Mouse (Mus musculus) kidney, adult 18-20 months (tissue): ENCODE data around the gene 1700009N14Rik.

Experiments used
- DNase-seq: peaks from one replicate; pipeline ENCODE4 v3.0.0; 2021

The 1700009N14Rik gene

DNA sequence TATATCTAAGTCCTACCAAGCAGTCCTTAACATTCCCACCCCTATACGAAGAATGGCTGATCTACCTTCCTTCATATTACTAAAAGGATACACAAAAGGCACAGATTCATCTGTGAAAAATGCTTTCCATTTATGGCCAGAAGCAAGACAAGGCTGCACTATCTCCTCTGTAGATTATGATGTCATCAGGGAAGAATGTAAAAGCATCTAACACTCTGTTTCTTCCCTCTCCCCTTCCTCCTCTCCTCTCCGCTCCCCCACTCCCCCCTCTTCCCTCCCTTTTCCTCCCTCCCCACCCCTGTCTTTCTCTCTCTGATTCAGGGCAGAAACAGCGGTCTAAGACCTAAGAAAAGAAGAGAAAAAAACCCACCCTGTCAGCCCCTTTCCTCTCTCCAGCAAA is at the start of gene 1700009N14Rik:
TSS of gene 1700009N14Rik (plus strand) at position 227 of the 400 bp plus-strand sequence.
- no peak for DNase-seq

DNA sequence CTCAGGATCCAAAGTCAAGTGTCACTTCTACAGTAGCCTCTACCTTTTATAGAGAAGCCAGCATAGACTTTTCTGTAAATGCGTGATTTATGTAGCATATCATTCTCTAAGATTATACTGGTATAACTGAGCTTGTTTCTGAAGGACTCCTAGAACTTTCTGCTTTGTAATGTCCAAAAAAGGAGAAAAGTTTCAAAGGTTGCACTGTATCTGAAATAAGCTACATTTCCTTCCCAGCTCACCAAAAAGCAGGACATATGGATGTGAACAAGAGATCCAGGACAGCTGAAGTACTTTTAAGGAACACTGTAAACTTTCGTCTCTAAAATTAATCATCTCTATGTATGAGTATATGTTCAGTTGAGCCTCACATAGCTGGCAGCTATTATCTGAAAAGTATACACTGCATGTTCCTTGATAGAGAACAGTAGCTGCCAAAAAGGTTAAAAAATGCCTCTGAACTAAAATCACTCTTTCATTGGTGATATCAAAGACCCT is 12.2 kb upstream of the 1700009N14Rik start:
- no peak for DNase-seq

DNA sequence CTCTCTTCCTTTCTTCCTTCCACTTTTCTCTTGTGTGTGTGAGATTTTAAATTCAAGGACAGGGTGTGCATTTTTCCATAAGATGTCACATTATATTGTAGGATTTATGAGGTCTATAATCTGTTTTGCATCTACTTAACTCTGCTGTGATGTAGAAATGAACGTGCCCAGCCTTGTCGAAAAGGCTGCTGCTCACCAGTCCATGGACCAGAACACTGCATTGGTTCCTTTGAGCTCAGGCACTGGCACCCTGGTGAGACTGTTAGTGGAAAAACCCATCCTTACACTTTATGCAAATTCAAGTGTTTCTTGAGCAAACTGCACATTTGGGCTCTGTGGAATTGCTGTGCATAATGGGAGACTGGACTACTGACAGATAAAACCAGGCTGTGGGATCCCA is 24.2 kb downstream of the 1700009N14Rik start:
- DNase-seq: no peak

DNA sequence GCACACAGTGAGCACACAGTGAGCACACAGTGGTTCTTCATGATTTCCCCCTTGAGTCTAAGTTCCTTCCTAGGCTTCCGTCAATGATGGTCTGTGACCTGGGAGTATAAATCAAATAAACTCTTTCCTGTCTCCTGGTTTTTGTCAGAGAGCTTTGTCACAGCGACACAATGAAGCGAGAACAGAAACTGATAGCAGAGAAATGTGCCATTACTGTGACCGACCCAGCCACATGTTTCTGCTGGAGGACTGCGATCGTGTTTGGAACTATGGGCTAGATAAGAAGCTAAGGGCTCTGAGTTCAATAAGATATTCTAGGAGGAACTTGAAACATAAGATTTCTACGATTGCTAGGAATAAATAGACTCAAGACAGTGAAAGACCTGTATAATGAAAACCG is 36.3 kb downstream of the 1700009N14Rik start:
- DNase-seq: no peak

DNA sequence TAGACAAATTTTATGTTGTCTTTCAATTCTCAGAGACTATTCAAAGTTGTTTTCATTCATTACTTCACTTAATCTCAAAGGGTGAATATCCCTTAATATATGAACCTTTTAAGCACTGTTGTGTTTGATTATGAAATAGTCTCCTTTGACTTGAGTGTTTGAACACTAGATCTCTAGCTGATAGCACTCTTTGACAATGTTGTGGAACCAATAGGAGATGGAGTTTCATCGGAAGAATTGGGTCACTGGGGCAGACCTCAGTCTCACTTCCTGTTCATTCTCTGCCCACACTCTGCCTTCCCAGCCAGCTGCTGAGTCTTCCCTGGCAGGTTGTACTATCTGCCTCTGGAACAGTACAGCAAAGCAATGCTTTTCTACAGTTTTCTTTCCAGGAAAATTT is 43.5 kb downstream of the 1700009N14Rik start:
- DNase-seq: no peak

DNA sequence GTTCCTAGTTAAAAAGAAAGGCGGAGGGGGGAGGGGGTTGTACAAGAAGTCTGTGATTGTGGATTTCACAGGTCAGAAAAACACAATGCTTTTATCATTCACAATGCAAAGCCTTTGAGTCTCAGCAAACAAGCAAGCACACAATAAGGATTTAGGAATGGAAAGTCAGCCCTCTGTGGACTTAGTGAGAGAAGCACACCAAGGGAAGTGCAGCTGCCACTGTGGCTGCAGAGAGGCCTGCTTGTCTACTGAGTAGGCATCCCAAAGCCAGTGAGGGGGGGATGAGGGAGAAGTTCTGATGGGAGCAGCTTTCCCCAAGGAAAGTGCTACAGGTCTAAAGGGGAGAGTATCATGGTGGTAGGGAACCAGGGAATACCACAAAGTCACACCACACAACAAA is 45.8 kb downstream of the 1700009N14Rik start:
- no peak for DNase-seq
